Mouse (Mus musculus) embryonic facial prominence, embryonic 11.5 days (tissue): ENCODE data around the gene Pip4p1. TPM values are rescaled to one million over a fixed set of nuclear protein-coding genes. Genes with fewer than 3 reads are reported as not detected.
A peak's percentile ranks its signal among the peaks of the same experiment; 100 is the strongest.
"Not testable (repeated sequence)": the region's sequence is repeated elsewhere in the genome, so short reads cannot be mapped to it uniquely, and the experiment has no call there.

Experiments
- ATAC-seq: fragments of 200-750 bp; cut with Nextera tagmentation; replicated peaks from 2 replicates; pipeline ENCODE4 v1.8.0; 2017; ENCODE audit warnings: low read depth; ENCODE audit not compliant: insufficient number of reproducible peaks, low FRiP score, low TSS enrichment
- DNase-seq: peaks from one replicate; pipeline ENCODE4 v3.0.0-alpha.2; 2015; ENCODE audit warnings: low spot score
- H3K27ac ChIP-seq: fragments of 300-500 bp; sonication (generic); replicated peaks from 2 replicates; pipeline ENCODE4 v1.5.1; 2014; ENCODE audit warnings: mild to moderate bottlenecking, low read depth, low read length, control low read depth
- H3K27me3 ChIP-seq: fragments of 300-500 bp; sonication (generic); 2 replicates; pipeline ENCODE4 v1.6.1; 2014; ENCODE audit warnings: mild to moderate bottlenecking, low read length, moderate library complexity, mixed read lengths; ENCODE audit not compliant: control insufficient read depth, insufficient read depth
- H3K36me3 ChIP-seq: fragments of 300-500 bp; sonication (generic); replicated peaks from 2 replicates; pipeline ENCODE4 v1.6.1; 2014; ENCODE audit warnings: low read depth, mild to moderate bottlenecking, low read length, moderate library complexity, mixed read lengths; ENCODE audit not compliant: control insufficient read depth, insufficient read depth
- H3K4me1 ChIP-seq: fragments of 300-500 bp; sonication (generic); 2 replicates; pipeline ENCODE4 v1.6.1; 2014; ENCODE audit warnings: low read length, mixed read lengths; ENCODE audit not compliant: control insufficient read depth, insufficient read depth
- H3K4me2 ChIP-seq: fragments of 300-500 bp; sonication (generic); 2 replicates; pipeline ENCODE4 v1.6.1; 2014; ENCODE audit warnings: low read depth, mild to moderate bottlenecking, control low read depth, low read length, moderate library complexity
- H3K4me3 ChIP-seq: fragments of 300-500 bp; sonication (generic); 2 replicates; pipeline ENCODE4 v1.5.1; 2014; ENCODE audit warnings: low read depth, low read length, control low read depth
- H3K9ac ChIP-seq: fragments of 300-500 bp; sonication (generic); replicated peaks from 2 replicates; pipeline ENCODE4 v1.6.1; 2014; ENCODE audit warnings: mild to moderate bottlenecking, control low read depth, low read length
- H3K9me3 ChIP-seq: fragments of 300-500 bp; sonication (generic); replicated peaks from 2 replicates; pipeline ENCODE4 v1.6.1; 2016; ENCODE audit warnings: mild to moderate bottlenecking, low read length, inconsistent platforms, mixed read lengths; ENCODE audit not compliant: control insufficient read depth
- WGBS: fragments of 180-500 bp; shearing (Covaris S2); extraction: QIAGEN DNeasy Blood & Tissue Kit; methylation state at CpG from one replicate; pipeline ENCODE4 v1.1.7; 2014; 5-methylcytosine and 5-hydroxymethylcytosine counted together
- polyA plus RNA-seq: library from polyadenylated mRNA; unstranded; fragments of >200 nt; fragmentation: Nextera tagmentation; extraction: Ambion mirVana; gene quantifications from 2 replicates; pipeline ENCODE4 v1.2.1, GENCODE M21; 2014

Gene Pip4p1
- 49.1 and 52.4 TPM in 2 replicates for polyA plus RNA-seq

DNA sequence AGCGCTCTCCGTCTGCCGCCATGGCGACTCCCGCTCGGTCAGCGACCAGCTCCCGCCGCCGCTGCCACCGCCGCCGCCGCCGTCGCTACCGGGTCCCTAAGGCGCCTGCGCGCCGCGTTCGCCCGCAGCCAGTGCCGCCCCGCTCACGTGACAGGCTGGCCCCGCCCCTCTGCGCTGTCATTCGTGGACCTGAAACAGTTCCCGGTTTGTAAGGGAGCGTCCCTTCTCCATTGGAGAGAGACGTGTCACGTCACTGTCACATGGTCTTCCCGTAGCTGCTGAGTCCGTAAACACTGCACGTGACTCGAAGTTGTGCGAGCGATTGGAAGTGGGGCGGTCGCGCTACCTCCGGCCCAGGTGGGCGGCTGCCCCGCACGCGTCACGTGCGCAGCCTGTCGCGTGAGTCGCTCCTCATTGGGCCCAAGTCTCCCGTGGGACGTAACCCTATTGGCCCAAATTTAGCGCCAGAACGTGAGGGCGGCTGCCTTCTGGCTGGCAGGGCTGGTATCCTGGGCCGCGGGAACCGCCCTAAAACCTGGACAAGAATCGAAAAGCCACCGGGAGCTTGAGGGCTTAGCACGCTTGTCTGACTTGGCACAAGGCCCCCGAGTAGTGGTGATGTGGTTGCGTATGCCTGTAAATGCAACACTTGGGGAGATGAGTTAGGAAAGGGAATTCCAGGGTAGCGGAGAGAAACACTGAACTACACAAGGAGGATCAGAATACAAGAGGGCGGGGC, at the start of gene Pip4p1, which contains the start of gene Pnp:
TSS of gene Pip4p1 (minus strand) at position 103 of the 739 bp plus-strand sequence.
TSS of gene Pnp (plus strand) at position 329 of the 739 bp plus-strand sequence.
- peaks cover 10% of the 10 kb centered on the region; the same call in 1 of the 2 replicates for H3K36me3 ChIP-seq
- H3K4me2 ChIP-seq: peak within 1 kb of the TSS; percentile 82
- no peaks in the 10 kb centered on the region for H3K4me1 ChIP-seq
- WGBS: under 1% methylated on average over 60 of the region's 68 CpGs
- peak; percentile 99 for ATAC-seq
- H3K9ac ChIP-seq: peak within 1 kb of the TSS; percentile 93
- H3K9me3 ChIP-seq: no peaks in the 10 kb centered on the region
- peak within 1 kb of the TSS; percentile 94 for H3K4me3 ChIP-seq
- H3K27ac ChIP-seq: peak within 1 kb of the TSS; percentile 74
- peak; percentile 98 for DNase-seq
- H3K27me3 ChIP-seq: no peaks in the 10 kb centered on the region

DNA sequence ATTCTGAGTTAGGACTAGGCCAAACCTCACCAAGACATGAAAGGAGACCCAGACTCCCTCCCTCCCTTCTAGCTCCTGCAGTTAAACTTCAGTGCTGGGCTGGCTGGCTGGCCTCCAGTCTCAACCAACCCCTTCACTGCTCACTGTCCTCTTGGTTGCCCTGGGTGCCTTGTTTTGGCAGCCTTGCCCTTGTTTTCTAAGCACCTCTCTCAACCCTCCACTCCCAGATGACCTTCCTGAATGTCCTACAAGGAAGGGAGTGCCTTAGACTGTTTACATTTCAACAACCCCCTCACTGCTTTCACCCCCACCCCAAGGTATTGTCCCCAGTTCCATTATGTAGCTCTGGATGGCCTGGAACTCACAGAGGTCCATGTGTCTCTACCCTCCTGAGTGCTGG, 49.0 kb upstream of the Pip4p1 start:
- DNase-seq (no peak), ATAC-seq (no peak)
- Histone ChIP-seq H3K27me3 (no peaks in the 10 kb centered on the region), H3K27ac (no peak overlapping the region), H3K9me3 (no peaks in the 10 kb centered on the region), H3K4me2 (no peak overlapping the region), H3K36me3 (no peaks in the 10 kb centered on the region), H3K4me3 (no peak overlapping the region), H3K9ac (no peak overlapping the region), H3K4me1 (no peaks in the 10 kb centered on the region)

DNA sequence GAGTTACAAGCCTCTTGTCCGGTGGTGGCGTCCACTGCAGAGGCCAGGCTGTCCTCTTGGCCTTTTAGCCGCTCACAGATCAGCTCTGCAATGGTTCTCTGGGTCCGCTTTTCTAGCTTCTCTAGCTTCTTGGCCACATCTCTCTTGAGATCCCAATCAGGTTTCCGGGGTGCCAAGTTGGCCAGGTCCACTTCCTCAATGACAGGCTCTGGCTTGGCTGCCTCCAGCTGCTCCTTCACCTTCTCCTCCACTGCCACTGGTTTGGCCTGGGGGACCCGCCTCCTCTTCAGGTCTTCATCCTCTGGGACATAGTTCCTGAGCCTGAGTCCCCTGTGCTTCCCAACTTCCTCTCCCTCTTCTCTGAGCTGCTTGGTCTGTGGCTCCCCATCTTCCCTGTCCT, 47.8 kb upstream of the Pip4p1 start:
- not testable (repeated sequence) for H3K9ac ChIP-seq, ATAC-seq, DNase-seq, H3K9me3 ChIP-seq, H3K27me3 ChIP-seq, H3K4me1 ChIP-seq, H3K4me2 ChIP-seq, H3K4me3 ChIP-seq, H3K27ac ChIP-seq, H3K36me3 ChIP-seq
- 96% methylated on average over 6 of the region's 6 CpGs for WGBS

DNA sequence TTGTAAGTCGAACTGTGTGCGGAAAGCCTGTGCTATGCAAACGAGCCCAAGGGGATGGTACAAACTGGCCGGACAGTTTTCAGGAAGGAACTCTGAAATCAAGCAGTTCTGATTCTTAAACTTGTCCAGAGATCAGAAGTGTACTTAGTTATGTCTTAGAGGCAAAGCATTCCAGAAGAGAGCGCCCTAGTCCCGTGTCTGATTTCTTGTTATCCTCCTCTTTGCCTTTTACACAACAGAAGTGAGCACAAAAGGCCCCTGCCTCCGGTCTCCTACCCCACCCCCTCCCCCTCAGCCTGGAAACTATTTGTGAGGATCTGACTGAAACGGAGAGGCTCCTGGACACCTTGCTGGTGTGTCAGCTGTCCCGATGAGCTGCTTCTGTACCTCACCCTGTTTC, 46.0 kb upstream of the Pip4p1 start:
- no peak for ATAC-seq

DNA sequence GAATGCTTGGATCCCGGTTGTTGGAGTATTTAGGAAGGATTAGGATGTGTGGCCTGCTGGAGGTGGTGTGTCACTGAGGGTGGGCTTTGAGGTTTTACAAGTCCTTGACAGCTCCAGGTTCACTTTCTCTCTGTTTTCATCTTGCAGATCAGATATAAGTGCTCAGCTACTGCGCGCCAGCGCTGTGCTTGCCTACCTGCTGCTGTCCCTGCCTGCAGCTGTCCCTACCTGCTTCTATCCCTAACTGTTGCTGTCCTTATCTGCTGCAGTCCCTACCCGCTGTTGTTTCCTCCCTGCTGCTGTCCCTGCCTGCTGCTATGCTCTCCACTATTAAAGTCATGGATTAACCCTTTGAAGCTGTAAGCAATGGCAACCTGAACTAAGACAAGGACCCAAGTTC, 44.3 kb upstream of the Pip4p1 start:
- Histone ChIP-seq H3K9ac (no peak overlapping the region), H3K36me3 (no peaks in the 10 kb centered on the region), H3K27me3 (no peaks in the 10 kb centered on the region), H3K4me3 (no peak overlapping the region), H3K4me1 (no peaks in the 10 kb centered on the region), H3K27ac (no peak overlapping the region), H3K4me2 (no peak overlapping the region), H3K9me3 (no peaks in the 10 kb centered on the region)
- ATAC-seq (no peak), DNase-seq (no peak)
- 55% methylated on average over 5 of the region's 5 CpGs for WGBS

More for the DNA sequence above, 46.0 kb upstream of the Pip4p1 start:
- Histone ChIP-seq H3K4me1 (no peaks in the 10 kb centered on the region), H3K27me3 (no peaks in the 10 kb centered on the region), H3K36me3 (no peaks in the 10 kb centered on the region), H3K9ac (peak overlapping the region; percentile 25), H3K4me3 (no peak overlapping the region), H3K9me3 (no peaks in the 10 kb centered on the region), H3K4me2 (no peak overlapping the region), H3K27ac (no peak overlapping the region)
- WGBS: 14% methylated on average over 9 of the region's 9 CpGs
- DNase-seq: peak; percentile 47

- DNase-seq (peak; percentile 22), ATAC-seq (no peak)
- Histone ChIP-seq H3K9ac (no peak overlapping the region), H3K9me3 (no peaks in the 10 kb centered on the region), H3K4me1 (no peaks in the 10 kb centered on the region), H3K36me3 (no peaks in the 10 kb centered on the region), H3K4me2 (no peak overlapping the region), H3K4me3 (no peak overlapping the region), H3K27me3 (no peaks in the 10 kb centered on the region), H3K27ac (no peak overlapping the region)
- 55% methylated on average over 4 of the region's 4 CpGs for WGBS
Measured at GRCm38 (mm10) chr14:50973700-50974099, 43.0 kb upstream of the Pip4p1 start.

GRCm38 (mm10) chr14:50973054-50973453, 42.4 kb upstream of the Pip4p1 start:
- H3K9ac ChIP-seq: not testable (repeated sequence)

GRCm38 (mm10) chr14:50970822-50971221, 40.2 kb upstream of the Pip4p1 start:
- H3K27ac ChIP-seq: no peak overlapping the region
- H3K9ac ChIP-seq: no peak overlapping the region
- ATAC-seq (no peak), DNase-seq (no peak)
- H3K4me2 ChIP-seq: no peak overlapping the region
- no peak overlapping the region for H3K4me3 ChIP-seq
- H3K9me3 ChIP-seq: no peaks in the 10 kb centered on the region
- no peaks in the 10 kb centered on the region for H3K4me1 ChIP-seq
- no peaks in the 10 kb centered on the region for H3K36me3 ChIP-seq
- H3K27me3 ChIP-seq: no peaks in the 10 kb centered on the region
- WGBS: 76% methylated on average over 1 of the region's 1 CpGs

More at GRCm38 (mm10) chr14:50973054-50973453, 42.4 kb upstream of the Pip4p1 start:
- not testable (repeated sequence) for H3K27ac ChIP-seq, H3K36me3 ChIP-seq, ATAC-seq, H3K4me2 ChIP-seq, DNase-seq, H3K9me3 ChIP-seq, H3K27me3 ChIP-seq, H3K4me1 ChIP-seq, H3K4me3 ChIP-seq
- 91% methylated on average over 5 of the region's 5 CpGs for WGBS
